Mouse (Mus musculus) CH12.LX (cell line): ENCODE measurements around the gene Sun1. TPM values are rescaled to one million over a fixed set of nuclear protein-coding genes. Genes with fewer than 3 reads are reported as not detected.

Source experiments
- DNase-seq: peaks from one replicate; pipeline ENCODE4 v3.0.0-alpha.2; 2013; ENCODE audit errors: extremely low read depth
- H3K27ac ChIP-seq: 2 replicates; pipeline ENCODE4 v1.5.1; 2012; ENCODE audit warnings: low read depth, mild to moderate bottlenecking, control low read depth, moderate library complexity; ENCODE audit not compliant: insufficient read depth
- H3K27me3 ChIP-seq: replicated peaks from 2 replicates; pipeline ENCODE3; 2012; ENCODE audit warnings: inconsistent platforms
- H3K36me3 ChIP-seq, 2 experiments: replicated peaks in 1 of 2; 2 replicates each; pipeline versions ENCODE3 to v1.6.1; 2012; ENCODE audit warnings: inconsistent platforms in 1 of 2, low read length in 1 of 2, mild to moderate bottlenecking in 1 of 2, mixed read lengths in 1 of 2, moderate library complexity in 1 of 2; ENCODE audit not compliant: control insufficient read depth in 1 of 2, insufficient read depth in 1 of 2
- H3K4me1 ChIP-seq, 2 experiments: 2 replicates each; pipeline ENCODE4 v1.6.1; 2012; ENCODE audit warnings: inconsistent platforms in 1 of 2, moderate library complexity in 1 of 2; ENCODE audit not compliant: insufficient read depth in 2 of 2, control insufficient read depth in 1 of 2
- H3K4me2 ChIP-seq: 2 replicates; pipeline ENCODE4 v1.6.1; 2012; ENCODE audit warnings: low read depth, mild to moderate bottlenecking, control low read depth; ENCODE audit not compliant: poor library complexity, insufficient read depth, severe bottlenecking
- H3K4me3 ChIP-seq, 3 experiments: fragments of 150-350 bp in 1 of 3; sonication (generic) in 1 of 3; replicated peaks in 1 of 3; 2 replicates each; pipeline versions ENCODE3 to v1.5.1; 2011 to 2012; ENCODE audit warnings: low read depth in 2 of 3, low read length in 2 of 3, mild to moderate bottlenecking in 2 of 3, moderate library complexity in 2 of 3, control low read depth in 1 of 3, improper control_type of control experiment in 1 of 3, inconsistent platforms in 1 of 3, mixed read lengths in 1 of 3; ENCODE audit not compliant: poor library complexity in 1 of 3
- H3K79me2 ChIP-seq: replicated peaks from 2 replicates; pipeline ENCODE4 v1.6.1; 2012; ENCODE audit warnings: mild to moderate bottlenecking, moderate library complexity; ENCODE audit not compliant: control insufficient read depth, poor library complexity, insufficient read depth, severe bottlenecking; ENCODE audit errors: extremely low read depth
- H3K9ac ChIP-seq: 2 replicates; pipeline ENCODE4 v1.6.1; 2012; ENCODE audit warnings: low read depth, mild to moderate bottlenecking, control low read depth, moderate library complexity; ENCODE audit not compliant: insufficient read depth
- H3K9me3 ChIP-seq: replicated peaks from 2 replicates; pipeline ENCODE3; 2012; ENCODE audit warnings: low read length, inconsistent platforms, mixed read lengths
- BHLHE40 ChIP-seq: IDR thresholded peaks from 2 replicates; pipeline ENCODE4 v1.6.1; 2011; ENCODE audit warnings: mild to moderate bottlenecking, low read depth, low read length, improper control_type of control experiment
- CHD2 ChIP-seq: IDR thresholded peaks from 2 replicates; pipeline ENCODE4 v1.6.1; 2011; ENCODE audit warnings: low read length, improper control_type of control experiment
- IRF4 ChIP-seq: IDR thresholded peaks from 2 replicates; pipeline ENCODE4 v1.6.1; 2014; ENCODE audit warnings: low read depth, mild to moderate bottlenecking, inconsistent platforms, low read length, improper control_type of control experiment
- KAT2A ChIP-seq: IDR thresholded peaks from 2 replicates; pipeline ENCODE4 v1.6.1; 2012; ENCODE audit warnings: low read length, improper control_type of control experiment, inconsistent platforms; ENCODE audit not compliant: insufficient replicate concordance
- MAFK ChIP-seq: IDR thresholded peaks from 2 replicates; pipeline ENCODE4 v1.6.1; 2011; ENCODE audit warnings: low read length, improper control_type of control experiment; ENCODE audit not compliant: insufficient replicate concordance
- MYC ChIP-seq: IDR thresholded peaks from 2 replicates; pipeline ENCODE4 v1.6.1; 2011; ENCODE audit warnings: low read depth, mild to moderate bottlenecking, improper control_type of control experiment, low read length
- NRF1 ChIP-seq: IDR thresholded peaks from 2 replicates; pipeline ENCODE4 v1.6.1; 2014; ENCODE audit warnings: low read depth, mild to moderate bottlenecking, inconsistent platforms, low read length, improper control_type of control experiment, moderate library complexity
- POLR2AphosphoS2 ChIP-seq: IDR thresholded peaks from 2 replicates; pipeline ENCODE4 v1.6.1; 2011; ENCODE audit warnings: low read depth, low read length, improper control_type of control experiment
- RCOR1 ChIP-seq: conservative IDR thresholded peaks from 2 replicates; pipeline ENCODE4 v1.6.1; 2012; ENCODE audit warnings: low read depth, mild to moderate bottlenecking, inconsistent platforms, low read length, improper control_type of control experiment
- SIN3A ChIP-seq: IDR thresholded peaks from 2 replicates; pipeline ENCODE4 v1.6.1; 2012; ENCODE audit warnings: low read length, improper control_type of control experiment, inconsistent platforms
- SMC3 ChIP-seq: IDR thresholded peaks from 2 replicates; pipeline ENCODE4 v1.6.1; 2011; ENCODE audit warnings: low read depth, low read length, improper control_type of control experiment
- TBP ChIP-seq: conservative IDR thresholded peaks from 2 replicates; pipeline ENCODE4 v1.6.1; 2011; ENCODE audit warnings: low read depth, low read length, improper control_type of control experiment
- UBTF ChIP-seq: IDR thresholded peaks from 2 replicates; pipeline ENCODE4 v1.6.1; 2012; ENCODE audit warnings: low read depth, mild to moderate bottlenecking, inconsistent platforms, low read length, improper control_type of control experiment, moderate library complexity
- USF1 ChIP-seq: IDR thresholded peaks from 2 replicates; pipeline ENCODE4 v1.6.1; 2014; ENCODE audit warnings: low read depth, mild to moderate bottlenecking, inconsistent platforms, low read length, improper control_type of control experiment
- ZNF384 ChIP-seq: IDR thresholded peaks from 2 replicates; pipeline ENCODE4 v1.6.1; 2012; ENCODE audit warnings: low read depth, low read length, improper control_type of control experiment, inconsistent platforms
- dilution Hi-C: fragments of 300-500 bp; cut with MboI; formaldehyde crosslinking; loops from 2 replicates; pipeline ENCODE4 v1.14.3; 2020; ENCODE audit warnings: low sequenced_read_pairs; ENCODE audit not compliant: extremely low pct_unique_long_range_greater_than_20kb, extremely low pct_ligation_motif_present
- in situ Hi-C: fragments of 300-500 bp; cut with MboI; formaldehyde crosslinking; loops from 3 replicates; pipeline ENCODE4 v1.14.3; 2019; ENCODE audit warnings: low sequenced_read_pairs, low pct_ligation_motif_present, low pct_unique_long_range_greater_than_20kb, mixed read lengths
- polyA plus RNA-seq: library from polyadenylated mRNA; unstranded; fragments of >175 nt; gene quantifications from 2 replicates; pipeline ENCODE4 v1.2.1, GENCODE M21; 2012; ENCODE audit warnings: low read depth; ENCODE audit not compliant: insufficient read length
- total RNA-seq, 2 experiments: library from RNA; depleted of rRNA; stranded (reverse); fragments of 300-350 nt in 1 of 2; fragments of >200 nt in 1 of 2; gene quantifications; 2 replicates each; pipeline ENCODE4 v1.2.3; 2012 to 2014

Gene Sun1
- total and polyA plus RNA-seq, 3 experiments: 10.1 to 18.5 (median 12.9) TPM

- no peaks in the 10 kb centered on the region for H3K9me3 ChIP-seq
- H3K4me1 ChIP-seq: peaks cover 0 to 18% of the 10 kb centered on the region in 2 experiments; a peak in 2 of 4 replicates
- no peak overlapping the region for H3K27ac ChIP-seq
- peak; percentile 75; the same call in 1 of the 2 replicates for TF ChIP-seq TBP
- no peak for TF ChIP-seq MAFK
- 0 out of 2 replicates have a peak, but pooled peaks have one; percentile 87 for TF ChIP-seq UBTF
- in situ Hi-C loops (no loop called here), dilution Hi-C loops (no loop called here)
- H3K9ac ChIP-seq: no peak overlapping the region
- no peaks in the 10 kb centered on the region for H3K27me3 ChIP-seq
- no peak overlapping the region for H3K4me3 ChIP-seq
- H3K36me3 ChIP-seq: peaks cover 0 to 41% of the 10 kb centered on the region in 2 experiments
- no peak overlapping the region for H3K4me2 ChIP-seq
- H3K79me2 ChIP-seq: peaks cover 2% of the 10 kb centered on the region; the same call in 1 of the 2 replicates
- DNase-seq: no peak
Observed at GRCm38 (mm10) chr5:139206525-139206924, 6.1 kb downstream of the Sun1 start.

GRCm38 (mm10) chr5:139208183-139208582 lies 7.7 kb downstream of the Sun1 start:
- Histone ChIP-seq H3K9me3 (no peaks in the 10 kb centered on the region), H3K4me2 (no peak overlapping the region), H3K27ac (no peak overlapping the region), H3K79me2 (no peaks in the 10 kb centered on the region; the same call in 1 of the 2 replicates), H3K4me1 (peaks cover 0 to 14% of the 10 kb centered on the region in 2 experiments; a peak in 2 of 4 replicates), H3K27me3 (no peaks in the 10 kb centered on the region), H3K4me3 (no peak overlapping the region), H3K36me3 (peaks cover 0 to 50% of the 10 kb centered on the region in 2 experiments), H3K9ac (no peak overlapping the region)
- dilution Hi-C loops (no loop called here), in situ Hi-C loops (no loop called here)
- TF ChIP-seq BHLHE40 (no peak), ZNF384 (no peak), SMC3 (no peak), USF1 (no peak), SIN3A (no peak), RCOR1 (no peak), MYC (no peak), KAT2A (no peak), NRF1 (no peak), IRF4 (no peak), CHD2 (no peak), POLR2AphosphoS2 (no peak)
- no peak for DNase-seq
